Mouse (Mus musculus): ENCODE data around the gene Tmem138. TPM values are rescaled to one million over a fixed set of nuclear protein-coding genes. Genes with fewer than 3 reads are reported as not detected.

The Tmem138 gene
- polyA plus RNA-seq, 1 experiment, result 11.1 TPM

- TF ChIP-seq CTCF (IDR thresholded peaks at IDR 0.05; ENCODE audit: insufficient read depth, low read length), result no peak
- no peak for TF ChIP-seq POLR2A (IDR thresholded peaks at IDR 0.05; ENCODE audit: borderline replicate concordance, extremely low read depth, low read depth, low read length)
- peaks cover 9% of the 10 kb centered on the region for H3K4me1 ChIP-seq (ENCODE audit: control insufficient read depth, insufficient read depth, low read length)
- DNase-seq, result no peak
- 79% methylated on average over 1 of the region's 1 CpGs for WGBS
- no peak overlapping the region for H3K4me3 ChIP-seq (replicated peaks; ENCODE audit: extremely low read depth, low read depth, low read length)
Measured at GRCm38 (mm10) chr19:10521926-10522325, 55.2 kb downstream of the Tmem138 start.

Other genes with a start within 250 kb of the Tmem138 start
- 10.9 and 11.7 TPM in 2 replicates for gene Syt7, start 188.3 kb downstream of the Tmem138 start, polyA plus RNA-seq (2012; rRNA removed)
- gene Lrrc10b, start 119.9 kb downstream of the Tmem138 start, polyA plus RNA-seq (2012; rRNA removed), result 20.6 and 25.6 TPM in 2 replicates
- gene Ppp1r32, start 94.4 kb downstream of the Tmem138 start, polyA plus RNA-seq (2012; rRNA removed), result 5.4 and 5.9 TPM in 2 replicates
- 30.3 and 41.1 TPM in 2 replicates for gene Cpsf7, start 52.1 kb downstream of the Tmem138 start, polyA plus RNA-seq (2012; rRNA removed)
- 16.2 and 23.0 TPM in 2 replicates for gene Sdhaf2, start 51.2 kb downstream of the Tmem138 start, polyA plus RNA-seq (2012; rRNA removed)
- 18.8 and 28.6 TPM in 2 replicates for gene Tmem216, start 21.1 kb downstream of the Tmem138 start, polyA plus RNA-seq (2012; rRNA removed)
- gene Cyb561a3, start 190 bp downstream of the Tmem138 start, polyA plus RNA-seq (2012; rRNA removed), result 88.4 and 113 TPM in 2 replicates
- gene Ddb1, start 28.0 kb upstream of the Tmem138 start, polyA plus RNA-seq (2012; rRNA removed), result 83.7 and 127 TPM in 2 replicates
- gene Tkfc, start 28.3 kb upstream of the Tmem138 start, polyA plus RNA-seq (2012; rRNA removed), result 8.0 and 9.8 TPM in 2 replicates
- 0.14 and 0.16 TPM in 2 replicates for gene Vwce, start 56.9 kb upstream of the Tmem138 start, polyA plus RNA-seq (2012; rRNA removed)
- gene Pga5, start 100.7 kb upstream of the Tmem138 start, polyA plus RNA-seq (2012; rRNA removed), result not detected in 2 replicates
- 33.0 and 39.3 TPM in 2 replicates for gene Vps37c, start 111.4 kb upstream of the Tmem138 start, polyA plus RNA-seq (2012; rRNA removed)
- 2.4 and 4.4 TPM in 2 replicates for gene Cd5, start 161.6 kb upstream of the Tmem138 start, polyA plus RNA-seq (2012; rRNA removed)

All from lung, adult 2 months (tissue).